Mouse (Mus musculus) intestine, postnatal 0 days (tissue): ENCODE measurements at regions not wholly inside any gene's neighbourhood (a gene's known extent, or its start where the extent isn't known, plus 50 kb on each side); places are given as distances from the start of the nearest gene placed in this dataset.

ENCODE experiments used
- ATAC-seq: fragments of 200-750 bp; cut with Nextera tagmentation; 2 replicates; pipeline ENCODE4 v1.8.0; 2017; ENCODE audit warnings: mild to moderate bottlenecking, moderate TSS enrichment, moderate library complexity
- H3K27ac ChIP-seq: fragments of 300-500 bp; sonication (generic); 2 replicates; pipeline ENCODE4 v1.5.1; 2014; ENCODE audit warnings: mild to moderate bottlenecking, low read depth, low read length, moderate library complexity
- H3K27me3 ChIP-seq: fragments of 300-500 bp; sonication (generic); replicated peaks from 2 replicates; pipeline ENCODE4 v1.6.1; 2014; ENCODE audit warnings: low read length, mixed read lengths; ENCODE audit not compliant: control insufficient read depth, insufficient read depth
- H3K36me3 ChIP-seq: fragments of 300-500 bp; sonication (generic); 2 replicates; pipeline ENCODE4 v1.6.1; 2014; ENCODE audit warnings: mild to moderate bottlenecking, moderate library complexity; ENCODE audit not compliant: control insufficient read depth, insufficient read depth
- H3K4me1 ChIP-seq: fragments of 300-500 bp; sonication (generic); replicated peaks from 2 replicates; pipeline ENCODE4 v1.6.1; 2014; ENCODE audit warnings: antibody characterized with exemption, low read length, mixed read lengths; ENCODE audit not compliant: control insufficient read depth, insufficient read depth
- H3K4me2 ChIP-seq: fragments of 300-500 bp; sonication (generic); replicated peaks from 2 replicates; pipeline ENCODE4 v1.6.1; 2014; ENCODE audit warnings: low read depth, mild to moderate bottlenecking, moderate library complexity
- H3K4me3 ChIP-seq: fragments of 300-500 bp; sonication (generic); 2 replicates; pipeline ENCODE4 v1.5.1; 2014; ENCODE audit warnings: low read depth, low read length
- H3K9ac ChIP-seq: fragments of 300-500 bp; sonication (generic); 2 replicates; pipeline ENCODE4 v1.6.1; 2014; ENCODE audit warnings: mild to moderate bottlenecking, low read depth, low read length
- H3K9me3 ChIP-seq: fragments of 300-500 bp; sonication (generic); 2 replicates; pipeline ENCODE4 v1.6.1; 2016; ENCODE audit warnings: mixed run types; ENCODE audit not compliant: control insufficient read depth
- CTCF ChIP-seq: sonication (generic); IDR thresholded peaks from 2 replicates; pipeline ENCODE4 v1.5.1; 2016; ENCODE audit warnings: low read depth, mild to moderate bottlenecking, control low read depth, antibody characterized with exemption, moderate library complexity
- WGBS: fragments of 180-500 bp; shearing (Covaris S2); extraction: QIAGEN DNeasy Blood & Tissue Kit; methylation state at CpG from one replicate; pipeline ENCODE4 v1.1.7; 2014; 5-methylcytosine and 5-hydroxymethylcytosine counted together

- no peak overlapping the region for H3K27ac ChIP-seq
- WGBS: 87% methylated on average over 1 of the region's 1 CpGs
- no peaks in the 10 kb centered on the region for H3K27me3 ChIP-seq
- no peak overlapping the region for H3K4me3 ChIP-seq
- H3K4me2 ChIP-seq: no peak overlapping the region
- no peak for ATAC-seq
- no peak for TF ChIP-seq CTCF
- H3K9me3 ChIP-seq: no peaks in the 10 kb centered on the region
- H3K9ac ChIP-seq: no peak overlapping the region
- H3K36me3 ChIP-seq: no peaks in the 10 kb centered on the region
- H3K4me1 ChIP-seq: no peaks in the 10 kb centered on the region
These were observed 204.0 kb downstream of the Nfkbiz start for GRCm38 (mm10) chr16:55634691-55635090.

DNA sequence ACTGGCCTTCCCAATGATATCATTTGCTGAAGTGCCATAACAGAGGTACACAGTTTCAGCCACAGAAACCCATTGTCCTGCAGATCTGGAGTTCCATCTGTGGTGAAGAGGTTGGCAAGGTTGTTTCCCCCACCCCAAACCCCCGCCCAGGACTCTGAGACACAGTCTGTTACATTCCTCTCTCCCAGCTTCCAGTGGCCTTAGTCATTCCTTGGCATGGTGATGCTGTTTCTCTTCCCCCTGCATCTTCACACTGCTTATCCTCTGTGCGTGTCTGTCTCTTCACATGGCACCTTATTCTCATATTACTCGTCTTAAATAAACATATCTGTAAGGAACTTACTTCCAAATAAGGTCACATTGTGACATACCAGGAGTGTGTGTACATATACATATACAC lies 206.5 kb downstream of the Nfkbiz start:
- H3K9ac ChIP-seq: no peak overlapping the region
- no peak for ATAC-seq
- no peak overlapping the region for H3K4me2 ChIP-seq
- no peak for TF ChIP-seq CTCF
- H3K27me3 ChIP-seq: no peaks in the 10 kb centered on the region
- no peaks in the 10 kb centered on the region for H3K36me3 ChIP-seq
- 64% methylated on average over 3 of the region's 3 CpGs for WGBS
- H3K4me3 ChIP-seq: no peak overlapping the region
- no peaks in the 10 kb centered on the region for H3K9me3 ChIP-seq
- no peaks in the 10 kb centered on the region for H3K4me1 ChIP-seq
- no peak overlapping the region for H3K27ac ChIP-seq

GRCm38 (mm10) chr16:55631637-55632036 lies 207.1 kb downstream of the Nfkbiz start:
- ATAC-seq: no peak
- no peak overlapping the region for H3K9ac ChIP-seq
- no peaks in the 10 kb centered on the region for H3K4me1 ChIP-seq
- whole genome bisulfite sequencing: 71% methylated on average over 2 of the region's 2 CpGs
- H3K4me2 ChIP-seq: no peak overlapping the region
- H3K4me3 ChIP-seq: no peak overlapping the region
- H3K27ac ChIP-seq: no peak overlapping the region
- no peak for TF ChIP-seq CTCF
- no peaks in the 10 kb centered on the region for H3K9me3 ChIP-seq
- H3K27me3 ChIP-seq: no peaks in the 10 kb centered on the region
- H3K36me3 ChIP-seq: no peaks in the 10 kb centered on the region

DNA sequence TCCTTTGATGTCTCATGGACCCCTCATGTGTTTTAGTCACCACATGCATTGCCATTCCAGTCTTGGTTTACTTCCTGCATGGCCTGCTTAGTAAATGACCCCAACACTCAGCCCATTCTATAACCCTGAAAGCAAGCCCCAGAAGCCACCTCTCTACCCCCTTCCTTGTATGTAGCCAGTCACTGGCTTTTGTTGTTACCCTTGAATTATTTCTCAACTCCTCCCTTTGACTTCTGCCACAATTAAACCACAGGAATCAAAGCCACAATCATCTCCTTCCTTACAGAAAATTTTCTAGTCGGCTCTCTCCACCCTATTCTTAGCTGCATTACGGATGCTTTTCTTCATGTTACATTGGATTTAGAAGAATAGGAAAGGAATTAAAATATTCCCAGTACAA lies 207.7 kb downstream of the Nfkbiz start:
- WGBS: 94% methylated on average over 2 of the region's 2 CpGs
- ATAC-seq: no peak
- Histone ChIP-seq H3K36me3 (no peaks in the 10 kb centered on the region), H3K27ac (no peak overlapping the region), H3K4me1 (no peaks in the 10 kb centered on the region), H3K4me2 (no peak overlapping the region), H3K9ac (no peak overlapping the region), H3K9me3 (no peaks in the 10 kb centered on the region), H3K4me3 (no peak overlapping the region), H3K27me3 (no peaks in the 10 kb centered on the region)
- no peak for TF ChIP-seq CTCF

GRCm38 (mm10) chr16:55627531-55627930 lies 211.2 kb downstream of the Nfkbiz start:
- Histone ChIP-seq H3K27me3 (no peaks in the 10 kb centered on the region), H3K4me2 (no peak overlapping the region), H3K27ac (no peak overlapping the region), H3K9ac (no peak overlapping the region), H3K9me3 (no peaks in the 10 kb centered on the region), H3K4me3 (no peak overlapping the region), H3K36me3 (no peaks in the 10 kb centered on the region), H3K4me1 (no peaks in the 10 kb centered on the region)
- no peak for ATAC-seq
- no peak for TF ChIP-seq CTCF
- 90% methylated on average over 1 of the region's 1 CpGs for WGBS

DNA sequence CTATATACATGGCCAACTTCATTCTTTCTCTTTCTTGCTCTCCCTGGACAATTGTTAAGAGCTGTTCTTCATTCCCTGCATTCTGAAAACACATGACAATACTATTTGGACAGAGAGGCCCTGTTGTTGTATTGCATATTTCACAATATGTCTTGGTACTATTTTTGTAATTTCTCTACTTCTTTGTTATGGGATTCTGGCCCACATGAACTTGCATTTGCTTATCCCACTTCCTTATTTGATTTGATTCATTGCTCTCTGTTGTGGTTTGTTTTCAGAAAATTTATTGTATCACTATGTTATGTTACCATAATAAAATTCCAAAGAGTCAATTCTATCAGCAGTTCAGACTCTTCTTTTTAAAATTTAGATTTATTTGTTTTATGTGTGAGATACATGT lies 215.3 kb downstream of the Nfkbiz start:
- H3K4me1 ChIP-seq: no peaks in the 10 kb centered on the region
- TF ChIP-seq CTCF: no peak
- no peak overlapping the region for H3K9ac ChIP-seq
- H3K4me3 ChIP-seq: no peak overlapping the region
- no peaks in the 10 kb centered on the region for H3K27me3 ChIP-seq
- no peak for ATAC-seq
- H3K36me3 ChIP-seq: no peaks in the 10 kb centered on the region
- no peak overlapping the region for H3K27ac ChIP-seq
- no peak overlapping the region for H3K4me2 ChIP-seq
- no peaks in the 10 kb centered on the region for H3K9me3 ChIP-seq

GRCm38 (mm10) chr16:55619731-55620130 lies 219.0 kb downstream of the Nfkbiz start:
- no peak overlapping the region for H3K27ac ChIP-seq
- no peaks in the 10 kb centered on the region for H3K36me3 ChIP-seq
- H3K9ac ChIP-seq: no peak overlapping the region
- WGBS: 35% methylated on average over 3 of the region's 3 CpGs
- no peak overlapping the region for H3K4me2 ChIP-seq
- no peaks in the 10 kb centered on the region for H3K9me3 ChIP-seq
- no peaks in the 10 kb centered on the region for H3K4me1 ChIP-seq
- H3K4me3 ChIP-seq: no peak overlapping the region
- no peaks in the 10 kb centered on the region for H3K27me3 ChIP-seq
- ATAC-seq: no peak
- TF ChIP-seq CTCF: no peak
